Mouse (Mus musculus) megakaryocyte, embryonic 14.5 days (primary cell): Measurements from ENCODE around the gene Ramp3. TPM values are rescaled to one million over a fixed set of nuclear protein-coding genes. Genes with fewer than 3 reads are reported as not detected.
A peak's percentile ranks its signal among the peaks of the same experiment; 100 is the strongest.

ENCODE experiments used
- H3K27me3 ChIP-seq: replicated peaks from 2 replicates; pipeline ENCODE3; 2012; ENCODE audit warnings: inconsistent platforms
- H3K36me3 ChIP-seq: replicated peaks from 2 replicates; pipeline ENCODE3; 2012; ENCODE audit warnings: low read length, inconsistent platforms, mixed read lengths
- H3K4me1 ChIP-seq: 2 replicates; pipeline ENCODE4 v1.6.1; 2012; ENCODE audit warnings: inconsistent platforms
- H3K4me3 ChIP-seq: replicated peaks from 2 replicates; pipeline ENCODE3; 2012; ENCODE audit warnings: moderate library complexity, mild to moderate bottlenecking, inconsistent platforms
- H3K9me3 ChIP-seq: 2 replicates; pipeline ENCODE4 v1.6.1; 2012; ENCODE audit warnings: inconsistent platforms
- FLI1 ChIP-seq: IDR thresholded peaks from 2 replicates; pipeline ENCODE4 v1.6.1; 2012; ENCODE audit warnings: low read length, inconsistent platforms, mixed read lengths
- GATA1 ChIP-seq: IDR thresholded peaks from 3 replicates; pipeline ENCODE4 v1.6.1; 2012; ENCODE audit warnings: mixed read lengths, low read length, inconsistent platforms, borderline replicate concordance
- polyA plus RNA-seq: library from polyadenylated mRNA; stranded (reverse); fragments of >175 nt; gene quantifications from 2 replicates; pipeline ENCODE4 v1.2.3, GENCODE M21; 2012; ENCODE audit warnings: low replicate concordance; ENCODE audit not compliant: insufficient read depth

Ramp3 gene
- not detected in 2 replicates for polyA plus RNA-seq

GRCm38 (mm10) chr11:6658271-6658670, at the start of gene Ramp3:
Gene Ramp3 (plus strand): TSS chr11:6658521.
- TF ChIP-seq GATA1, result no peak
- no peak for TF ChIP-seq FLI1
- Histone ChIP-seq H3K4me1 (peaks cover 9% of the 10 kb centered on the region), H3K9me3 (no peaks in the 10 kb centered on the region), H3K4me3 (peak within 1 kb of the TSS; percentile 89), H3K36me3 (no peaks in the 10 kb centered on the region), H3K27me3 (peaks cover 57% of the 10 kb centered on the region)

DNA sequence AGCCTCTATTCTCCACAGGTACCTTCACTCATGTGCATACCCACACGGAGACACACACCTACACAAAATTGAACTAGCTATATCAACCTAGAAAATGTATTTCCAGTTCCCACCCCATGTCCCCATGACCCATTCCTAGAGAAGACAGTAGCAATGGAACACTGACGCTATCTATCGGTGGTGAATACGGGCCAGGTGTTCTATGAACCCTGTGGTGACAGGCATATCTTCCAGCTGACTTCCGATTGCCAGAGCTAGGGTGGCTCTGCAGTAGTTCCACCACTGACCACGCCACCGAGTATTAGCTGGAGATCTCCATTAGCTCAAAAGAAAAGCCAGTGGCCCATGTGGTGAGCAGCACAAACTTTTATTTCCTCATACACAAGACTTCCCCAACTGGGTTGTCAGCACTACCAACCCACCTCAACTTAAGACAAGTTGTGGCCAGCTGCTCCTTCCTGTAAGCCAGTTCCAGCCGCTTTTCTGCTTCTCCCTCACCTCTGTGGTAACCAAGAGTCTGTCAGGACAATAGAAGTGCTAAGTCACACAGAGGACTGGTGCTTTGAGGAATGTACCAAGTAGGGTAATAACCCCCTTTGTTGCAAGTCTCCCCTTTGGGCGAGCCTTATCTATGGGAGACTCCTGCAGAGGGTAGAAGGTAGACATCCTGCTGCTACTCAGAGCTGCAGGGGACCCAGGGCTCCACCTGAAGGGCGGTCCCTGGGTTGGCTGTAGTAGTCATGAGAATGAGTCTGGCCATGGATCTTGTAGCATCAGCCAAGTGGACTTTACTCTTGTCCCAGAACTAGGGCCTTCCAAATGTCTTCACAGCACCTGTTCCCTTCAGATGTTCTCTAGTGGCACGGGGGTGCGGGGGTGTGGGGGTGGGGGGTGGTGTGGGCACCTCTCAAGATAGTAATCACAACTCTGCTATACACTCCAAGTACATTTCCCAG, 42.8 kb upstream of the Ramp3 start:
- H3K36me3 ChIP-seq, result peaks cover 95% of the 10 kb centered on the region
- TF ChIP-seq GATA1, result no peak
- no peak for TF ChIP-seq FLI1
- no peaks in the 10 kb centered on the region for H3K27me3 ChIP-seq
- no peak overlapping the region for H3K4me3 ChIP-seq
- H3K9me3 ChIP-seq, result no peaks in the 10 kb centered on the region
- H3K4me1 ChIP-seq, result peaks cover 47% of the 10 kb centered on the region

- Histone ChIP-seq H3K36me3 (peaks cover 55% of the 10 kb centered on the region), H3K4me1 (peaks cover 72% of the 10 kb centered on the region), H3K27me3 (no peaks in the 10 kb centered on the region), H3K4me3 (peak overlapping the region; percentile 91), H3K9me3 (no peaks in the 10 kb centered on the region)
- TF ChIP-seq GATA1, result no peak
- TF ChIP-seq FLI1, result no peak
Measured at GRCm38 (mm10) chr11:6623704-6624103, 34.6 kb upstream of the Ramp3 start.

- Histone ChIP-seq H3K36me3 (peaks cover 45% of the 10 kb centered on the region), H3K4me3 (peak overlapping the region; percentile 91), H3K4me1 (peaks cover 74% of the 10 kb centered on the region)
Measured at GRCm38 (mm10) chr11:6624619-6625382, 33.5 kb upstream of the Ramp3 start.

GRCm38 (mm10) chr11:6625478-6626387, 32.6 kb upstream of the Ramp3 start, which contains the start of gene Tbrg4:
Gene Tbrg4 (minus strand): TSS chr11:6626067.
- peaks cover 67% of the 10 kb centered on the region for H3K4me1 ChIP-seq

More at GRCm38 (mm10) chr11:6624619-6625382, 33.5 kb upstream of the Ramp3 start:
- Histone ChIP-seq H3K27me3 (no peaks in the 10 kb centered on the region), H3K9me3 (no peaks in the 10 kb centered on the region)
- TF ChIP-seq GATA1 (no peak), FLI1 (no peak)

DNA sequence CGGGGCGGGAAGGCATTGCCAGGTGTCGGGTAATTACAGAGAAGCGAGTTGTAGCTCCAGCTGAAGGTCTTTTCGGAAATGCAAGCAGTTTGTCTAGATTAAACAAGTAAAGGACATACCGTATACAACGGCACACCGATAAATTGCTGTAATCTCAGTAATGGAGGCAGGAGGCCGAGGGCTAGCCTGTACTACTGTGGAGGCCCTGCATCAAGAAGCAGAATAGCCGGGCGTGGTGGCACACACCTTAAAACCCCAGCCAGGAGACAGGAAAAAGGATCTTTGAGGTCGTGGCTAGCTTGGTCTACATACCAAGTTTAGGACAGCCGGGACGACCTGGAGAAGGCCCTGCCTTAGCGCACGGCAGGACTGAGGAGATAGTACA, 31.9 kb upstream of the Ramp3 start:
- peaks cover 63% of the 10 kb centered on the region for H3K4me1 ChIP-seq
- H3K4me3 ChIP-seq, result peak overlapping the region; percentile 99
- TF ChIP-seq GATA1, result no peak
- no peak for TF ChIP-seq FLI1
- peaks cover 31% of the 10 kb centered on the region for H3K36me3 ChIP-seq
- no peaks in the 10 kb centered on the region for H3K27me3 ChIP-seq
- peaks cover 3% of the 10 kb centered on the region for H3K9me3 ChIP-seq

More at GRCm38 (mm10) chr11:6625478-6626387, 32.6 kb upstream of the Ramp3 start, which contains the start of gene Tbrg4:
- Histone ChIP-seq H3K4me3 (peak within 1 kb of the TSS; percentile 99), H3K27me3 (no peaks in the 10 kb centered on the region), H3K9me3 (no peaks in the 10 kb centered on the region), H3K36me3 (peaks cover 35% of the 10 kb centered on the region)
- TF ChIP-seq GATA1 (no peak), FLI1 (peak; percentile 84)

DNA sequence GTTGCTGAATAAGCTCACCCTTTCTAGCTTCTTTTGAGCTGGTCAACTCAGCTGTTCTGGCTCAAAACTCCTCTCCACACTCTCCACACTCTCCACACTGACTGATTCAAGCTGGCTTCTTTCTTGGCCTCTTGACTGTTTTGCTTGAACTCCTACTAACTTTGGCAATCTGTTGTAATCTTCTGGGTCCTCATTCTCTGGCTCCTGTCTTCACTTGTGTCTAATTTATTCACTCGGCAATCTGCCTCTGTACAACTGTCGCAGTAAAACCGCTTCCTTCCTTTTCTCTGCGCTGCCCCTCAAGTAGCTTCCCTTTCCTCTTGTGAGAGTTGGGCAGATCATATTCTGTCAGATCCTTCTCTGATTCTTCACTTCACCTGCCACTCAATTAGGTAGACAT, 30.6 kb upstream of the Ramp3 start:
- Histone ChIP-seq H3K36me3 (peaks cover 22% of the 10 kb centered on the region), H3K4me1 (peaks cover 57% of the 10 kb centered on the region), H3K4me3 (peak overlapping the region; percentile 31), H3K27me3 (no peaks in the 10 kb centered on the region), H3K9me3 (peaks cover 14% of the 10 kb centered on the region)
- TF ChIP-seq GATA1 (no peak), FLI1 (no peak)

DNA sequence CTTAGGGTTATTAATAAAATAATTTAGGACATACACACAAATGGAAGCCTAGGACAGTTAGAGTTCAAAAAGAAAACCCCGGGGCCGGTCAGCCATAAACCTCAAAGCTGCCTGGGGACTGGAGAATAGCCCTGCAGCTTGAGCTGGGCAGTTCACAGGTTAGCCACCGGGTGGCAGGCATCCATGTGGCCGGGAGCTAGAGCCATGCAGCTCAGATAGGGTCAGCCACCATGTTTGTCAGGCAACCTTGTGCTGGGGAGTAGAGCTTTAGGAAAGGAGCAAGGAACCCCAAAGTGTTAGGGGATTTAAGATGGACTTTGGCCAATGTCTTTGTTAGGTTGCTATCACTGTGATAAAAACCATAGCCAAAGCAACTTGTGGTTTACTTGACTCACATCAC, 29.8 kb upstream of the Ramp3 start:
- no peak for TF ChIP-seq GATA1
- TF ChIP-seq FLI1, result no peak
- peak overlapping the region; percentile 24 for H3K4me3 ChIP-seq
- peaks cover 49% of the 10 kb centered on the region for H3K4me1 ChIP-seq
- H3K9me3 ChIP-seq, result peaks cover 14% of the 10 kb centered on the region
- peaks cover 13% of the 10 kb centered on the region for H3K36me3 ChIP-seq
- no peaks in the 10 kb centered on the region for H3K27me3 ChIP-seq

DNA sequence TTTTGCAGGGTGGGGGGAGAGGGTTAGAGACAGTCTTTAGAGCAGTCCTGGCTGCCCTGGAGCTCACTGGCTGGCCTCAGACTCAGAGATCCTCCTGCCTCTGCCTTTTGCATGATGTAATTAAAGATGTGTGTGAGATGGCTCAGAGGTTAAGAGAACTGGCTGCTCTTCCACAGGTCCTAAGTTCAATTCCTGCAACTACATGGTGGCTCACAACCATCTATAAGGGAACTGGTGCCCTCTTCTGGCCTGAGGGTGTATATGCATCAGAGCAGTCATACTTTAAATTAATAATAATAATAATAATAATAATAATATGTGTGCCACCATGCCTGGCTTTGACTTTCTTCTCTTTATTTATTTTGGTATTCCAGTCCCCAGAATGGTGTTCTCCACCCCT, 28.7 kb upstream of the Ramp3 start:
- H3K27me3 ChIP-seq, result peaks cover 4% of the 10 kb centered on the region
- peaks cover 5% of the 10 kb centered on the region for H3K36me3 ChIP-seq
- H3K4me1 ChIP-seq, result peaks cover 38% of the 10 kb centered on the region
- no peak for TF ChIP-seq GATA1
- TF ChIP-seq FLI1, result no peak
- no peak overlapping the region for H3K4me3 ChIP-seq
- peaks cover 14% of the 10 kb centered on the region for H3K9me3 ChIP-seq
